Mouse (Mus musculus) T-helper 17 cell (primary cell): ENCODE measurements around the gene Gm21976.

Source experiments
- in situ Hi-C, 2 experiments: fragments of 300-600 bp; cut with MboI, MseI; formaldehyde crosslinking; loops; 1 replicate in 1 of 2; 2 replicates in 1 of 2; pipeline ENCODE4 v1.15.1; 2025; ENCODE audit warnings: high pct_unique_total_duplicates in 2 of 2

Gm21976 gene

GRCm38 (mm10) chr13:98279686-98280085 lies at the start of gene Gm21976:
TSS of gene Gm21976 (plus strand) at chr13:98279887.
- in situ Hi-C loops, result no loop called here

GRCm38 (mm10) chr13:98230511-98230910 lies 49.2 kb upstream of the Gm21976 start:
- in situ Hi-C loops, result loop anchor here (5.0 kb wide), 2 partner anchors 188 to 193 kb away; no protein-coding TSS in a partner anchor

- in situ Hi-C loops, result no loop called here
These were observed 44.2 kb upstream of the Gm21976 start for GRCm38 (mm10) chr13:98235451-98235850.

- in situ Hi-C loops, result no loop called here
These were observed 39.6 kb upstream of the Gm21976 start for GRCm38 (mm10) chr13:98239978-98240641.

GRCm38 (mm10) chr13:98241531-98242282 lies 38.0 kb upstream of the Gm21976 start:
- in situ Hi-C loops, result no loop called here

GRCm38 (mm10) chr13:98244571-98245350 lies 34.9 kb upstream of the Gm21976 start:
- in situ Hi-C loops, result no loop called here

GRCm38 (mm10) chr13:98245386-98245785 lies 34.3 kb upstream of the Gm21976 start:
- in situ Hi-C loops, result no loop called here

GRCm38 (mm10) chr13:98249594-98249993 lies 30.1 kb upstream of the Gm21976 start:
- in situ Hi-C loops, result no loop called here

GRCm38 (mm10) chr13:98254921-98255320 lies 24.8 kb upstream of the Gm21976 start:
- in situ Hi-C loops, result loop anchor here in 1 of 2 experiments (25.0 kb wide), 3 partner anchors 1093 to 1782 kb away; partner anchors contain the start of gene Hmgcr

- in situ Hi-C loops, result loop anchor here (5.0 to 25.0 kb wide), 5 partner anchors 49 to 1774 kb away; partner anchors contain the start of gene Hmgcr (in 1 of the 2)
These were observed 16.8 kb upstream of the Gm21976 start, which contains the start of the genes Utp15 and Ankra2 for GRCm38 (mm10) chr13:98262636-98263457. TSS of gene Utp15 (minus strand) at chr13:98263041. TSS of gene Ankra2 (plus strand) at chr13:98263074.

- in situ Hi-C loops, result loop anchor here (5.0 to 25.0 kb wide), 5 partner anchors 49 to 1774 kb away; partner anchors contain the start of gene Hmgcr (in 1 of the 2)
These were observed 16.2 kb upstream of the Gm21976 start for GRCm38 (mm10) chr13:98263458-98263987.

- in situ Hi-C loops, result loop anchor here (5.0 to 25.0 kb wide), 5 partner anchors 48 to 1773 kb away; partner anchors contain the start of gene Hmgcr (in 1 of the 2)
These were observed 15.6 kb upstream of the Gm21976 start for GRCm38 (mm10) chr13:98264111-98264510.

GRCm38 (mm10) chr13:98274023-98274422 lies 5.7 kb upstream of the Gm21976 start:
- in situ Hi-C loops, result loop anchor here in 1 of 2 experiments (25.0 kb wide), 3 partner anchors 1112 to 1763 kb away; partner anchors contain the start of gene Hmgcr

- in situ Hi-C loops, result no loop called here
These were observed 4.0 kb upstream of the Gm21976 start for GRCm38 (mm10) chr13:98275646-98276045.

GRCm38 (mm10) chr13:98276253-98276652 lies 3.4 kb upstream of the Gm21976 start:
- in situ Hi-C loops, result no loop called here

GRCm38 (mm10) chr13:98277501-98277900 lies 2.2 kb upstream of the Gm21976 start:
- in situ Hi-C loops, result no loop called here

- in situ Hi-C loops, result no loop called here
These were observed 1.4 kb downstream of the Gm21976 start for GRCm38 (mm10) chr13:98280990-98281650.

- in situ Hi-C loops, result no loop called here
These were observed 11.0 kb downstream of the Gm21976 start for GRCm38 (mm10) chr13:98290719-98291118.

GRCm38 (mm10) chr13:98291712-98292111 lies 12.0 kb downstream of the Gm21976 start:
- in situ Hi-C loops, result no loop called here

GRCm38 (mm10) chr13:98296072-98296471 lies 16.4 kb downstream of the Gm21976 start:
- in situ Hi-C loops, result no loop called here
